ENCODE assay signal across 24 mouse cellular contexts in the genomic region with DNA sequence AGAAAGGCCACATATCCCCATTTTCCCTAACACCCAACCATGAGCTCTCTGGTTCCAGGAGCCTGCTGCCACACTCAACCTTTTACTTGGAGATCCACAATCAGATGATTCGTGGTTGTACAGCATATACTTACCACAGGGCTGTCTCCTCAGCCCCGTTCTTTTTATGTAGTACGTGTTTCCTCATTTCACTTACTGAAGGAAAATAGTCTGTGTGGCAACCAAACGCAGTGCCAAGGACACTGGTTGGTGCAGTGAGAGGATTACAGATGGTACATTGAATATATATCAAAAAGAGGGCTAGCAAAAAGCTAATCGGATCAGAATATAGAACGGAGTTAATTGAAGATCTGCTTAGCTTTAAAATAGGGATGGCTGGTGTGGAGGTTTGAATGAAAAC.
A peak's percentile ranks its signal among the peaks of the same experiment; 100 is the strongest.
DNase-seq lines count a peak whose midpoint lies in the region; ATAC-seq and TF ChIP-seq lines count a peak whose summit lies in the region.
"Had no signal": no experiment of that assay in that cellular context is flagged by ENCODE, and none has a peak within 500 bp of the region (broad histone marks: within the 10 kb centered on the region; RNA-seq: fewer than 3 reads in every experiment).

No protein-coding gene starts in this region.

- H3K4me2 ChIP-seq in intestine, postnatal 0 days (replicated peaks; ENCODE audit: low read depth) = no peak overlapping the region
- H3K4me2 ChIP-seq: heart, embryonic 13.5 days; hindbrain, embryonic 14.5 days had no signal

- no peak overlapping the region for H3K9ac ChIP-seq in intestine, postnatal 0 days (ENCODE audit: low read depth, low read length)
- H3K9ac ChIP-seq: heart, embryonic 13.5 days; hindbrain, embryonic 14.5 days had no signal

- intact Hi-C loops in left cerebral cortex, adult 2 months (cut with DNase I) = loop anchor here (5.0 kb wide), 1 partner anchor 105 kb away; no protein-coding TSS in a partner anchor

- H3K4me3 ChIP-seq in left cerebral cortex, adult 2 months = no peak overlapping the region
- H3K4me3 ChIP-seq in intestine, postnatal 0 days (ENCODE audit: low read depth, low read length) = no peak overlapping the region
- H3K4me3 ChIP-seq: gastrocnemius, adult 2 months; heart, embryonic 10.5 days; heart, embryonic 13.5 days had no signal

- no peak for TF ChIP-seq CTCF in left cerebral cortex, adult 2 months (IDR thresholded peaks at IDR 0.05)
- no peak for TF ChIP-seq CTCF in intestine, postnatal 0 days (IDR thresholded peaks at IDR 0.05; ENCODE audit: low read depth)

- 68% methylated on average over 6 of the region's 6 CpGs for WGBS in intestine, postnatal 0 days

- H3K9me3 ChIP-seq in intestine, postnatal 0 days (ENCODE audit: control insufficient read depth) = no peaks in the 10 kb centered on the region
- H3K9me3 ChIP-seq: heart, embryonic 10.5 days; heart, embryonic 13.5 days had no signal

- H3K36me3 ChIP-seq in intestine, postnatal 0 days (ENCODE audit: control insufficient read depth, insufficient read depth) = no peaks in the 10 kb centered on the region
- H3K36me3 ChIP-seq: heart, embryonic 10.5 days; heart, embryonic 13.5 days had no signal

- H3K27ac ChIP-seq in left cerebral cortex, adult 2 months = peak overlapping the region; percentile 1; the same call in 1 of the 2 replicates
- H3K27ac ChIP-seq in intestine, postnatal 0 days (ENCODE audit: low read depth, low read length) = no peak overlapping the region
- H3K27ac ChIP-seq: gastrocnemius, adult 2 months; heart, embryonic 10.5 days; heart, embryonic 13.5 days; hindbrain, embryonic 14.5 days; hindbrain, postnatal 0 days had no signal

- no peaks in the 10 kb centered on the region for H3K27me3 ChIP-seq in intestine, postnatal 0 days (replicated peaks; ENCODE audit: control insufficient read depth, insufficient read depth, low read length)
- H3K27me3 ChIP-seq: heart, embryonic 13.5 days had no signal

- H3K4me1 ChIP-seq in intestine, postnatal 0 days (replicated peaks; ENCODE audit: control insufficient read depth, insufficient read depth, low read length) = no peaks in the 10 kb centered on the region
- H3K4me1 ChIP-seq: heart, embryonic 10.5 days; heart, embryonic 13.5 days had no signal

- peak; percentile 64 for DNase-seq in heart, adult 11 months
- no peak for DNase-seq in heart, adult 9 months (ENCODE audit: low spot score in 2 of 2)
- DNase-seq in left cerebral cortex, adult 2 months (ENCODE audit: extremely low spot score in 1 of 2, low spot score in 2 of 2) = no peak
- no peak for DNase-seq in left cerebral cortex, adult 11 months (ENCODE audit: low spot score)
- peak; percentile 39 for DNase-seq in brain, adult 2 months (ENCODE audit: low read depth, low spot score)
- DNase-seq in cerebellum, postnatal 14 days = no peak
- DNase-seq: adrenal gland, adult 2 months; adrenal gland, postnatal 14 days; cerebellum, adult 11-12 months; cerebellum, adult 8-10 months; cerebellum, postnatal 10 days; gastrocnemius, adult 2 months; gastrocnemius, postnatal 14 days; heart, adult 18-20 months; heart, postnatal 14 days; heart, postnatal 4 days had no signal

- 0 out of 2 replicates have a peak, but pooled peaks have one; percentile 22 for ATAC-seq in intestine, postnatal 0 days
- ATAC-seq: CD4-positive, CD25-positive, alpha-beta regulatory T cell, adult 4 months; forebrain, embryonic 14.5 days; hindbrain, postnatal 0 days; inflammation-experienced regulatory T-cells, adult 6 months had no signal

Comparison
In these comparisons a context has a peak if more than half of its experiments do, and no peak if none do; other contexts are left out.
1. DNase-seq: peak in heart, adult 11 months (single experiment) and brain, adult 2 months (single experiment); none in heart, adult 9 months (0 of 2), left cerebral cortex, adult 2 months (0 of 2), left cerebral cortex, adult 11 months (single experiment) and cerebellum, postnatal 14 days (0 of 2).